ENCODE assay signal across 17 mouse cellular contexts in the genomic region with DNA sequence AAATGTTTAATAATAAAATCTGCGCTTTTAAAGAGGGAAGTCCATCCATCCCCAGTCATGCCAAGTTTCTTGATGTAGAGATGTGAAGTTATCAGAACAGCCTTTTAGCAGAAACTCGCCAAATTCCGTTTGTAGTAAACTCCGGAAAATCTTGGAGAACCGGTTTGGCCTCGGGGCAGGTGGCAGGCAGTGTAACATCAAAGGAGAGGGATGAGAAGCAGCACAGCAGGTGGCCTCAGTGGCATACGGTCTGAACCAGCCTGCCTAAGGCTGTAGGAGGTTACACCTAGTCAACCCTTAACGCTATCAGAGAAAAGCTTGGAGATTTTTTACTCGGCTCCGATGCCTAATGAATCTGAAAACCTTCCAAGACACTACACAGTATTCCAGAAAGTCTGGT. TPM values are rescaled to one million over a fixed set of nuclear protein-coding genes. Genes with fewer than 3 reads are reported as not detected.
DNase-seq lines count a peak whose midpoint lies in the region; ATAC-seq lines count a peak whose summit lies in the region.
"Had no signal": no experiment of that assay in that cellular context is flagged by ENCODE, and none has a peak within 500 bp of the region (broad histone marks: within the 10 kb centered on the region; RNA-seq: fewer than 3 reads in every experiment).

No protein-coding gene starts in this region.

- H3K4me2 ChIP-seq in embryonic facial prominence, embryonic 13.5 days, result no peak overlapping the region
- H3K4me2 ChIP-seq in stomach, embryonic 16.5 days (ENCODE audit: low read depth, low read length), result no peak overlapping the region
- H3K4me2 ChIP-seq in midbrain, embryonic 15.5 days, result no peak overlapping the region
- no peak overlapping the region for H3K4me2 ChIP-seq in midbrain, embryonic 16.5 days (ENCODE audit: low read length)
- H3K4me2 ChIP-seq: limb, embryonic 13.5 days had no signal

- no peaks in the 10 kb centered on the region for H3K36me3 ChIP-seq in embryonic facial prominence, embryonic 13.5 days
- no peaks in the 10 kb centered on the region for H3K36me3 ChIP-seq in stomach, embryonic 16.5 days (ENCODE audit: control insufficient read depth, insufficient read depth, low read length)
- H3K36me3 ChIP-seq in midbrain, embryonic 15.5 days (replicated peaks), result no peaks in the 10 kb centered on the region
- H3K36me3 ChIP-seq in midbrain, embryonic 16.5 days (ENCODE audit: control insufficient read depth, insufficient read depth, low read length), result no peaks in the 10 kb centered on the region
- H3K36me3 ChIP-seq: G1E; limb, embryonic 13.5 days had no signal

- peaks cover 9% of the 10 kb centered on the region; the same call in 1 of the 2 replicates for H3K27me3 ChIP-seq in embryonic facial prominence, embryonic 13.5 days
- H3K27me3 ChIP-seq in stomach, embryonic 16.5 days (ENCODE audit: control insufficient read depth, insufficient read depth, low read length), result no peaks in the 10 kb centered on the region
- no peaks in the 10 kb centered on the region for H3K27me3 ChIP-seq in midbrain, embryonic 15.5 days (replicated peaks)
- no peaks in the 10 kb centered on the region for H3K27me3 ChIP-seq in midbrain, embryonic 16.5 days (ENCODE audit: control insufficient read depth, insufficient read depth, low read depth, low read length)

- 0 out of 2 replicates have a peak, but pooled peaks cover 5% of the 10 kb centered on the region for H3K4me1 ChIP-seq in embryonic facial prominence, embryonic 13.5 days
- 0 out of 2 replicates have a peak, but pooled peaks cover 3% of the 10 kb centered on the region for H3K4me1 ChIP-seq in stomach, embryonic 16.5 days (ENCODE audit: control insufficient read depth, insufficient read depth, low read length)
- H3K4me1 ChIP-seq in midbrain, embryonic 15.5 days, result no peaks in the 10 kb centered on the region
- H3K4me1 ChIP-seq in midbrain, embryonic 16.5 days (ENCODE audit: control insufficient read depth, insufficient read depth, low read length), result no peaks in the 10 kb centered on the region
- H3K4me1 ChIP-seq: limb, embryonic 13.5 days had no signal

- H3K9ac ChIP-seq in embryonic facial prominence, embryonic 13.5 days, result no peak overlapping the region
- H3K9ac ChIP-seq in stomach, embryonic 16.5 days (ENCODE audit: low read length), result no peak overlapping the region
- no peak overlapping the region for H3K9ac ChIP-seq in midbrain, embryonic 15.5 days
- H3K9ac ChIP-seq in midbrain, embryonic 16.5 days (ENCODE audit: low read depth, low read length), result no peak overlapping the region
- H3K9ac ChIP-seq: limb, embryonic 13.5 days had no signal

- peak; percentile 74; the same call in 1 of the 2 replicates for ATAC-seq in embryonic facial prominence, embryonic 13.5 days (ENCODE audit: insufficient number of reproducible peaks, insufficient read depth, low FRiP score, low TSS enrichment, low read depth)
- ATAC-seq in stomach, embryonic 16.5 days (ENCODE audit: insufficient read depth, low FRiP score), result peak; percentile 81
- no peak for ATAC-seq in midbrain, embryonic 15.5 days (replicated peaks)
- no peak for ATAC-seq in midbrain, embryonic 16.5 days
- ATAC-seq: hindbrain, embryonic 16.5 days had no signal

- 7% methylated on average over 10 of the region's 10 CpGs for WGBS in embryonic facial prominence, embryonic 13.5 days
- WGBS in stomach, embryonic 16.5 days, result 16% methylated on average over 10 of the region's 10 CpGs
- WGBS in midbrain, embryonic 15.5 days, result 23% methylated on average over 10 of the region's 10 CpGs
- 22% methylated on average over 10 of the region's 10 CpGs for WGBS in midbrain, embryonic 16.5 days

- H3K4me3 ChIP-seq in embryonic facial prominence, embryonic 13.5 days, result no peak overlapping the region
- H3K4me3 ChIP-seq in stomach, embryonic 16.5 days (replicated peaks; ENCODE audit: low read length), result no peak overlapping the region
- H3K4me3 ChIP-seq in midbrain, embryonic 15.5 days, result no peak overlapping the region
- no peak overlapping the region for H3K4me3 ChIP-seq in midbrain, embryonic 16.5 days (ENCODE audit: low read depth, low read length)
- H3K4me3 ChIP-seq: erythroblast, embryonic 14.5 days; limb, embryonic 13.5 days had no signal

- no peaks in the 10 kb centered on the region for H3K9me3 ChIP-seq in embryonic facial prominence, embryonic 13.5 days
- H3K9me3 ChIP-seq in stomach, embryonic 16.5 days (replicated peaks; ENCODE audit: control insufficient read depth, low read length), result no peaks in the 10 kb centered on the region
- H3K9me3 ChIP-seq in midbrain, embryonic 15.5 days, result no peaks in the 10 kb centered on the region
- H3K9me3 ChIP-seq in midbrain, embryonic 16.5 days (replicated peaks; ENCODE audit: control insufficient read depth, low read length, poor library complexity, severe bottlenecking), result no peaks in the 10 kb centered on the region
- H3K9me3 ChIP-seq: G1E; limb, embryonic 13.5 days had no signal

- H3K27ac ChIP-seq in embryonic facial prominence, embryonic 13.5 days, result no peak overlapping the region
- H3K27ac ChIP-seq in stomach, embryonic 16.5 days (ENCODE audit: low read length), result no peak overlapping the region
- no peak overlapping the region for H3K27ac ChIP-seq in midbrain, embryonic 15.5 days
- no peak overlapping the region for H3K27ac ChIP-seq in midbrain, embryonic 16.5 days (ENCODE audit: low read length)
- H3K27ac ChIP-seq: kidney, postnatal 0 days; limb, embryonic 13.5 days had no signal

- peak; percentile 32 to 41 for DNase-seq in cerebellum, postnatal 14 days
- no peak for DNase-seq in cerebellum, adult 11 months
- DNase-seq in thymus, postnatal 14 days, result peak; percentile 10
- DNase-seq in thymus, postnatal 25 days, result no peak
- DNase-seq: cerebellum, adult 9-10 months; heart, adult 18-20 months; lung, adult 2 months; thymus, postnatal 4 days had no signal

RNA-seq across cellular contexts. Expression of a gene that starts 12.5 kb away (rescaled TPM):
- polyA plus RNA-seq in embryonic facial prominence, embryonic 13.5 days (2015; fragmentation: Nextera tagmentation; extraction: Ambion mirVana), result 0.79 and 3.3 TPM in 2 replicates
- 4.0 and 5.0 TPM in 2 replicates for polyA plus RNA-seq in stomach, embryonic 16.5 days (2015; fragmentation: Nextera tagmentation; extraction: Ambion mirVana)
- 2.0 and 3.0 TPM in 2 replicates for polyA plus RNA-seq in midbrain, embryonic 15.5 days (2015; fragmentation: Nextera tagmentation; extraction: Ambion mirVana)
- 2.8 and 3.5 TPM in 2 replicates for polyA plus RNA-seq in midbrain, embryonic 16.5 days (2015; fragmentation: Nextera tagmentation; extraction: Ambion mirVana)
- polyA plus RNA-seq: erythroblast, embryonic 14.5 days had no signal

RNA-seq across cellular contexts. Expression of a gene that starts 18.0 kb away (rescaled TPM):
- 6.7 and 6.9 TPM in 2 replicates for polyA plus RNA-seq in embryonic facial prominence, embryonic 13.5 days (2015; fragmentation: Nextera tagmentation; extraction: Ambion mirVana)
- 7.6 and 7.8 TPM in 2 replicates for polyA plus RNA-seq in stomach, embryonic 16.5 days (2015; fragmentation: Nextera tagmentation; extraction: Ambion mirVana)
- polyA plus RNA-seq in midbrain, embryonic 15.5 days (2015; fragmentation: Nextera tagmentation; extraction: Ambion mirVana), result 12.5 and 12.6 TPM in 2 replicates
- 12.8 and 14.0 TPM in 2 replicates for polyA plus RNA-seq in midbrain, embryonic 16.5 days (2015; fragmentation: Nextera tagmentation; extraction: Ambion mirVana)
- polyA plus RNA-seq: erythroblast, embryonic 14.5 days; G1E had no signal

Comparison
In these comparisons a context has a peak if more than half of its experiments do, and no peak if none do; other contexts are left out.
1. DNase-seq: peak in cerebellum, postnatal 14 days (2 of 2) and thymus, postnatal 14 days (single experiment); none in cerebellum, adult 11 months (single experiment) and thymus, postnatal 25 days (single experiment).
2. ATAC-seq: peak in embryonic facial prominence, embryonic 13.5 days (single experiment) and stomach, embryonic 16.5 days (single experiment); none in midbrain, embryonic 15.5 days (single experiment) and midbrain, embryonic 16.5 days (single experiment).